Mouse (Mus musculus): ENCODE results near the gene Tspan13. TPM values are rescaled to one million over a fixed set of nuclear protein-coding genes. Genes with fewer than 3 reads are reported as not detected.

Tspan13 gene
- 10 to 100 TPM in 6 of 26 experiments, 1 to 10 TPM in 19, under 1 TPM in 1; 0.77 to 25.1 (median 3.7) TPM for total RNA-seq (2018; cell fraction: chromatin; rRNA removed)
- total RNA-seq (2018; cell fraction: cytosol; rRNA removed) = 10 to 100 TPM in 13 of 26 experiments, 1 to 10 TPM in 13; 3.0 to 29.9 (median 13.5) TPM
- total RNA-seq (2018; cell fraction: nucleus; rRNA removed) = 10 to 100 TPM in 12 of 26 experiments, 1 to 10 TPM in 14; 2.4 to 28.3 (median 8.9) TPM
- polyA plus RNA-seq (2018) = 10.1 to 18.2 TPM (median 17.7 TPM) in 3 replicates

DNA sequence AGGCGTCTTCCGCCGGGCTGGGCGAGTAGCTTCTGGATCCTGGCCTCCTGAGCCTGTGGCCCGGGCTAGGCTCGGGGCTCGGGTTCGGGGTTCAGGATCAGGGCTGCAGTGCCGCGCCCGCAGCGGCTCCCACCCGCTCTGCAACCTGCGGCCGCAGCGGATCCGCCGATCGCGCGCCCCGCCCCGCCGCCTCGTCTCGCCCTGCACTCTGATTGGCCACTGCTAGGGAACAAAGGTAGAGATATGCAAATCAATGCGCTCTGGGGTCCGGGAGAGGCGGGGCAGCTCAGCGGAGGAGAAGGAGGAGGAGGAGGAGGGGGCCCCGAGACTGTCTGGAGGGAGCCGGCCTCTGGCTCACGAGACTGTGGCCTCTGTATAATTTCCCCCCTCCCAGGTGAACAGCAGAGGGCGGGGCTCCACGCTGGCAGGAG is at the start of gene Tspan13:
Tspan13 (minus strand) TSS at position 153 of the 431 bp plus-strand sequence.
- no peaks in the 10 kb centered on the region for H3K36me3 ChIP-seq (ENCODE audit: inconsistent target)
- H3K27ac ChIP-seq = no peak within 1 kb of the TSS
- peak within 1 kb of the TSS; percentile 28 for H3K4me3 ChIP-seq (ENCODE audit: inconsistent target)
- 4% methylated on average over 34 of the region's 35 CpGs for WGBS (ENCODE audit: missing documents)
- H3K79me2 ChIP-seq (ENCODE audit: inconsistent target) = no peaks in the 10 kb centered on the region

DNA sequence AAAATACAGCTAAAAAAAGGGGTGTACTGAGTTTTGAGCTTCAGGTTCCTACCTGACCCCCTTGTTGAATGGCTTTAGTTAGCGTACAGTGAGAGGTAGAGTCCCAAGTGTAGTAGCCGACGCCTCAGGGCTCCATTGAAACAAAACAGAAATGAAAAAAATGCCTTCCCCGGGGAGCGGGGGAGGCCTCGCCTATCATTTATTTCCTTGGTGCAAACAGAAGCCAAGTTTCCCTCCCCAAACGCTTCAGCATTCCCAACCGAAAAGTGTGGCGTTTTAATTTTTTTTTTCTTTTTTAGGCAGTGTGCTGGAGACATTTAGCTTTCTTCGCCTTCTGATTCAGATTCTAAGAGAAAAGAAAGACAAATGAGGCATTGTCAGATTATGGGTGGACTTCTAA is 49.7 kb upstream of the Tspan13 start:
- no peak overlapping the region for H3K27ac ChIP-seq
- no peaks in the 10 kb centered on the region for H3K79me2 ChIP-seq (ENCODE audit: inconsistent target)
- H3K36me3 ChIP-seq (ENCODE audit: inconsistent target) = no peaks in the 10 kb centered on the region
- 96% methylated on average over 10 of the region's 10 CpGs for WGBS (ENCODE audit: missing documents)
- no peak overlapping the region for H3K4me3 ChIP-seq (ENCODE audit: inconsistent target)

DNA sequence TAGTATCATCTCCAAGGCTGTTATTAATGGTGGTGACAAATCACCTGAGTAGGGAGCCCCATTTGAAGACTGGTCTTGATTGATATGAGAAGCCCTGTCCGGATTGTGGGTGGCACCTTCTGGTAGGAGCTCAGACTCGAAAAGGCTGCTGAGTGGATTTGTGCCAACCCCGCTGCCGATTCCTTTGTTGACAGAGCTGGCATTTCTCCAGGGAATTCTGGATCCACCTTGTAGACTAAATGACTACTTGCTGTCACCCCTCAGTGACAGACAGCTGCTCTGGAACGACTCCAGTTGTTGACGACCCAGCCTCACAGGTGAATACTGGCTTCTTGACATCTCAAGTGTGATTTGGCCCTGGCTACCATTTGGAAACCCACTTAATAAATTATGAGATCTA is 46.9 kb upstream of the Tspan13 start:
- WGBS (ENCODE audit: missing documents) = 95% methylated on average over 6 of the region's 6 CpGs

DNA sequence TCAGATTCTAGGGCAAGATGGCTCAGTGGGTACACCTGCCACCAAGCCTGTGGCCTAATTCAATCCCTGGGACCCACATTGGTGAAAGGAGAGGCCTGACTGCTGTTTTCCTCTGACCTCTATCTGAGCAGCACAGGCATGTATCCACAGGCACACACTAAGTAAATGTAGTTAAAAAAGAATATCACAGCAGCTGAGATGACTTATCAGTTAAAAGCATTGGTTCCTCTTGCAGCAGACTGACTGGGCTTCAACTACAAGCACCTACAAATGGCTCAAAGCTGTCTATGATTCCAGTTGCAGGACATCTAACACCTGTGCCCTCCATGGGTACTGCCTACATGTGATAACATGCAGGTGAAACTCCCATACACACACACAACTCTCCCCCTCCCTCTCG is 46.5 kb upstream of the Tspan13 start:
- no peak overlapping the region for H3K27ac ChIP-seq
- H3K79me2 ChIP-seq (ENCODE audit: inconsistent target) = no peaks in the 10 kb centered on the region
- no peaks in the 10 kb centered on the region for H3K36me3 ChIP-seq (ENCODE audit: inconsistent target)
- 92% methylated on average over 1 of the region's 1 CpGs for WGBS (ENCODE audit: missing documents)
- no peak overlapping the region for H3K4me3 ChIP-seq (ENCODE audit: inconsistent target)

More for the DNA sequence above, 46.9 kb upstream of the Tspan13 start:
- Histone ChIP-seq H3K27ac (no peak overlapping the region), H3K4me3 (ENCODE audit: inconsistent target) (no peak overlapping the region), H3K36me3 (ENCODE audit: inconsistent target) (no peaks in the 10 kb centered on the region), H3K79me2 (ENCODE audit: inconsistent target) (no peaks in the 10 kb centered on the region)

GRCm38 (mm10) chr12:36085380-36085779 is 43.1 kb upstream of the Tspan13 start:
- H3K79me2 ChIP-seq (ENCODE audit: inconsistent target) = no peaks in the 10 kb centered on the region
- no peak overlapping the region for H3K27ac ChIP-seq
- H3K4me3 ChIP-seq (ENCODE audit: inconsistent target) = no peak overlapping the region
- no peaks in the 10 kb centered on the region for H3K36me3 ChIP-seq (ENCODE audit: inconsistent target)
- 95% methylated on average over 2 of the region's 2 CpGs for WGBS (ENCODE audit: missing documents)

DNA sequence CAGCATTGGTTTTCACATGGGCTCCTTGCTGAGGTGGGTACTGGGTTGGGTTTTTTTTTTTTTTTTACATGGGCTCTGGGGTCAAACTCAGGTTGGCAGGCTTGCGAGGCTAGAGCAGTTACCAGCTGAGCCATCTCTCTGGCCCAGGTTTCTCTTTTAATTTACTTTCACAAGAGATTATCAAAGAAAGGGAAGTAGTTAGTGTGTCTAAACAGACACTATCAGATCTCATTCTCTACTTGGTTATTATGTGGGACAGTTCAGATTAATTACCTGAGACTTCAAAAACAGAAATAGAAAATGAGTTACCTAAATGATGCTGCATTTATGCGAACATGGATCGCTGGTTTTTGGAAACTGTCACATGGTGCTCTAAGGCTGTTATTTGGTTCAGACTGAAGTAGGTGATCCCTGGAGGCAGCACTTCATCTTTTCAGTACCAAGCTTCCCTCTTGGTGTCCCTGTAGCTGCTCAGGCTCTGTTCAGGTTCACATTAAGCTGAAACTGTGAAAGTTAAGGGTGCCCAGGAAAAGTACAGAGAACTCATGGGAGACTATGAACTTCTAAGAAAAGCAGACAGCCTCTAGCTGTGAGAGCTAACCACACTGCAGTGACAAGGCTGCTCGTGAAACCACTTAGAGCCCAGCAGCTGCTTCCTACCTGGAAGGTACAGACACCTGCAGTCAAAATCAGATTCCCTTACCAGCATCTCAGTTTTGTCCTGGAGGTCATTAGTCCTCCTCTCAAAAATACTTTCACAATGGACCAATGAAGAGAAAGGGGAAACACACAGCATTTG is 36.0 kb upstream of the Tspan13 start:
- WGBS (ENCODE audit: missing documents) = 50% methylated on average over 4 of the region's 4 CpGs

GRCm38 (mm10) chr12:36072860-36073259 is 30.6 kb upstream of the Tspan13 start:
- Histone ChIP-seq H3K27ac (no peak overlapping the region), H3K36me3 (ENCODE audit: inconsistent target) (no peaks in the 10 kb centered on the region), H3K79me2 (ENCODE audit: inconsistent target) (no peaks in the 10 kb centered on the region), H3K4me3 (ENCODE audit: inconsistent target) (no peak overlapping the region)
- 73% methylated on average over 5 of the region's 5 CpGs for WGBS (ENCODE audit: missing documents)

More for the DNA sequence above, 36.0 kb upstream of the Tspan13 start:
- H3K36me3 ChIP-seq (ENCODE audit: inconsistent target) = no peaks in the 10 kb centered on the region
- no peaks in the 10 kb centered on the region for H3K79me2 ChIP-seq (ENCODE audit: inconsistent target)
- H3K27ac ChIP-seq = no peak overlapping the region
- no peak overlapping the region for H3K4me3 ChIP-seq (ENCODE audit: inconsistent target)

- H3K27ac ChIP-seq = no peak overlapping the region
- no peaks in the 10 kb centered on the region for H3K36me3 ChIP-seq (ENCODE audit: inconsistent target)
- no peak overlapping the region for H3K4me3 ChIP-seq (ENCODE audit: inconsistent target)
- no peaks in the 10 kb centered on the region for H3K79me2 ChIP-seq (ENCODE audit: inconsistent target)
- 79% methylated on average over 3 of the region's 4 CpGs for WGBS (ENCODE audit: missing documents)
Observed at GRCm38 (mm10) chr12:36070231-36070630, 27.9 kb upstream of the Tspan13 start.

- H3K79me2 ChIP-seq (ENCODE audit: inconsistent target) = no peaks in the 10 kb centered on the region
- H3K4me3 ChIP-seq (ENCODE audit: inconsistent target) = no peak overlapping the region
- H3K27ac ChIP-seq = no peak overlapping the region
- H3K36me3 ChIP-seq (ENCODE audit: inconsistent target) = no peaks in the 10 kb centered on the region
- WGBS (ENCODE audit: missing documents) = 91% methylated on average over 2 of the region's 2 CpGs
Observed at GRCm38 (mm10) chr12:36067538-36067937, 25.2 kb upstream of the Tspan13 start.

DNA sequence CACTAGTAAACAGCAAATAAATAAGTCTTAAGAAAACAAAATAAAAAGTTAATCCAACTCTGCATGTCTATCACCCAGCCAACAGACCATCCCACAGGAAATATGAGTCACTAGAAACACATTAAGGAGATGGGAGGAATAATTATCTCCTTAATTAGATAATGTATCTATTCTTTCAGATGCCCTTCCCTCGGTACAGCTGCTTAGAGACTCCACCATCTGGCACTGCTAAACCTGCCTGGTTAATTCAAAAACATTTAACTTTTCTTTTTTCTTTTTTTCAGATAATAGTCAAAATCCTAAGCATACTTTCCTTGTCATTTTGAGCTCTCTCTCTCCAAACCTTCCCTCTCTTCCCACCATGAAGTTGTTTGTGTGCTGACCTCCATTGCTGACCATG is 23.6 kb upstream of the Tspan13 start:
- Histone ChIP-seq H3K27ac (no peak overlapping the region), H3K79me2 (ENCODE audit: inconsistent target) (no peaks in the 10 kb centered on the region), H3K4me3 (ENCODE audit: inconsistent target) (no peak overlapping the region), H3K36me3 (ENCODE audit: inconsistent target) (no peaks in the 10 kb centered on the region)
- 100% methylated on average over 1 of the region's 1 CpGs for WGBS (ENCODE audit: missing documents)

DNA sequence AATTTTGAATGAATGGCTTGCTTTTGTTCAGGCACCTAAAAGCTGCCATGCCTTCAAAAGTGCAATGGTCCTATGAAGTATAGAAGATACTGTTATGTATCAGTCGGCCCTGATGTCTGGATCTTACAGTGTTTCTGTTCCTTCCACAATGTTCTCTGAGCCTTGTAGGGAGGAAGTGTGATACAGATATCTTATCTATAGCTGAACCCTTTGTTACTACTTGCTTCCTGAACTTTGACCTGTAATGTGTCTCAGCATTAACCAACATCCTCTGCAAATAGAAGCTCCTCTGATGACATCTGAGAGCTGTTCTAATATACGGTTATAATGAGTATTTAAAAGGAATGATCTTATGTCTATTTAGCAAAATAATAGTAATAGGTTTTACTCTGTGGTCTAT is 15.4 kb upstream of the Tspan13 start:
- WGBS (ENCODE audit: missing documents) = 62% methylated on average over 2 of the region's 2 CpGs
- no peak overlapping the region for H3K4me3 ChIP-seq (ENCODE audit: inconsistent target)
- H3K36me3 ChIP-seq (ENCODE audit: inconsistent target) = no peaks in the 10 kb centered on the region
- no peaks in the 10 kb centered on the region for H3K79me2 ChIP-seq (ENCODE audit: inconsistent target)
- H3K27ac ChIP-seq = no peak overlapping the region

GRCm38 (mm10) chr12:36050276-36050675 is 8.0 kb upstream of the Tspan13 start:
- Histone ChIP-seq H3K27ac (no peak overlapping the region), H3K79me2 (ENCODE audit: inconsistent target) (no peaks in the 10 kb centered on the region), H3K4me3 (ENCODE audit: inconsistent target) (no peak overlapping the region), H3K36me3 (ENCODE audit: inconsistent target) (no peaks in the 10 kb centered on the region)
- 100% methylated on average over 1 of the region's 1 CpGs for WGBS (ENCODE audit: missing documents)

DNA sequence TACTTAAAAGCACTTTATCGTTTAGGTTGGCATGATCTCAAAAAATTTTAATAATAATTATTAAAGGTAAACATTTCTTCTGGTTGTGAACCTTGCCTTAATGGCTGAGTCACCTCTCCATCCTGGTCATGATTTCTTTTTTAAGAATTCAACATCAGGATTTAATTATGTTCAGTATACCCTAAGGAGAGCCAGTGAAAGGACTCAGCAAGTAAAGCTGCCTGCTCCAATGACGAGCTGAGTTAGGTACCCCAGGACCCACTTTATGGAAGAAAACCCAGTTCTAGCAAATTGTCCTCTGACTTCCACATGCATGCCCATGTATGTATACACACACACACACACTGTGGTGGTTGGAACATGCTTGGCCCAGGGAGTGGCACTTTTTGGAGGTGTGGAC is 5.3 kb upstream of the Tspan13 start:
- Histone ChIP-seq H3K36me3 (ENCODE audit: inconsistent target) (no peaks in the 10 kb centered on the region), H3K27ac (no peak overlapping the region), H3K4me3 (ENCODE audit: inconsistent target) (no peak overlapping the region), H3K79me2 (ENCODE audit: inconsistent target) (no peaks in the 10 kb centered on the region)
- WGBS (ENCODE audit: missing documents) = 93% methylated on average over 2 of the region's 2 CpGs

DNA sequence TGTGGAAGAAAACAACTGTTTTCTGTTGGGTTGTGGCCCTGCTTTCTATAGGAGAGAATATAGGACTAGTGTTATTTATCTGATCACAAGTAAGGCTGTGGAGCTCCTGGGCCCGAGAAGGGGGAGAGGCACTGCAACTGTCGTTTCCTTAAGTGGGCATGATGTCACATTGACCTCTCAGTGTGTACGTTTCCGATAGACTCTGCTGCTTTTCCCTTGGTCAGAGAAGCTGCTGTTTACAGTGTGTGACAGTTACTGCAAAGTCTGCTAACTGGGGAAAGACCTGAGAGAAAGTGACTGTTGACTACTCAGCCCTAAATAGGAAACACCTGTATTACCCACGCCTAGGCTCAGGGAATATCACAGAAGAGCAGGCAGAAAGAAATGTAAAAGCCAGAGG is 3.9 kb upstream of the Tspan13 start:
- Histone ChIP-seq H3K4me3 (ENCODE audit: inconsistent target) (no peak overlapping the region), H3K36me3 (ENCODE audit: inconsistent target) (no peaks in the 10 kb centered on the region), H3K27ac (no peak overlapping the region), H3K79me2 (ENCODE audit: inconsistent target) (no peaks in the 10 kb centered on the region)
- WGBS (ENCODE audit: missing documents) = 12% methylated on average over 5 of the region's 5 CpGs

- H3K4me3 ChIP-seq (ENCODE audit: inconsistent target) = no peak overlapping the region
Observed at GRCm38 (mm10) chr12:36044691-36045090, 2.4 kb upstream of the Tspan13 start.

More at GRCm38 (mm10) chr12:36044691-36045090, 2.4 kb upstream of the Tspan13 start:
- no peaks in the 10 kb centered on the region for H3K36me3 ChIP-seq (ENCODE audit: inconsistent target)
- WGBS (ENCODE audit: missing documents) = 89% methylated on average over 2 of the region's 2 CpGs
- no peaks in the 10 kb centered on the region for H3K79me2 ChIP-seq (ENCODE audit: inconsistent target)
- H3K27ac ChIP-seq = no peak overlapping the region
